Mouse (Mus musculus): ENCODE measurements around the gene Dapk3. TPM values are rescaled to one million over a fixed set of nuclear protein-coding genes. Genes with fewer than 3 reads are reported as not detected.

Dapk3 gene
- polyA plus RNA-seq, 1 experiment from 2014 or later, result 67.3 TPM

- Histone ChIP-seq H3K27ac (no peak overlapping the region), H3K27me3 (replicated peaks) (peaks cover 26% of the 10 kb centered on the region), H3K4me2 (no peak overlapping the region), H3K9me3 (no peaks in the 10 kb centered on the region), H3K4me3 (no peak overlapping the region), H3K9ac (no peak overlapping the region), H3K36me3 (replicated peaks) (no peaks in the 10 kb centered on the region), H3K4me1 (0 out of 2 replicates have a peak, but pooled peaks cover 3% of the 10 kb centered on the region)
- no peak for ATAC-seq (replicated peaks)
- 91% methylated on average over 16 of the region's 16 CpGs for WGBS
Observed at GRCm38 (mm10) chr10:81242021-81242420, 59.2 kb downstream of the Dapk3 start.

Other genes with a start within 250 kb of the Dapk3 start
- gene Gng7, start 168.1 kb upstream of the Dapk3 start, polyA plus RNA-seq (2015; fragmentation: Nextera tagmentation; extraction: Ambion mirVana), result 19.0 and 21.2 TPM in 2 replicates
- 77.5 and 79.2 TPM in 2 replicates for gene Diras1, start 157.3 kb upstream of the Dapk3 start, polyA plus RNA-seq (2015; fragmentation: Nextera tagmentation; extraction: Ambion mirVana)
- gene Slc39a3, start 145.6 kb upstream of the Dapk3 start, polyA plus RNA-seq (2015; fragmentation: Nextera tagmentation; extraction: Ambion mirVana), result 57.2 and 58.0 TPM in 2 replicates
- 353 and 376 TPM in 2 replicates for gene Sgta, start 122.8 kb upstream of the Dapk3 start, polyA plus RNA-seq (2015; fragmentation: Nextera tagmentation; extraction: Ambion mirVana)
- 48.8 and 52.2 TPM in 2 replicates for gene Thop1, start 113.0 kb upstream of the Dapk3 start, polyA plus RNA-seq (2015; fragmentation: Nextera tagmentation; extraction: Ambion mirVana)
- gene Creb3l3, start 84.1 kb upstream of the Dapk3 start, polyA plus RNA-seq (2015; fragmentation: Nextera tagmentation; extraction: Ambion mirVana), result 0.36 and 0.48 TPM in 2 replicates
- gene Map2k2, start 77.1 kb upstream of the Dapk3 start, polyA plus RNA-seq (2015; fragmentation: Nextera tagmentation; extraction: Ambion mirVana), result 258 and 270 TPM in 2 replicates
- gene Zbtb7a, start 47.8 kb upstream of the Dapk3 start, polyA plus RNA-seq (2015; fragmentation: Nextera tagmentation; extraction: Ambion mirVana), result 16.2 and 16.7 TPM in 2 replicates
- 59.2 and 66.3 TPM in 2 replicates for gene Pias4, start 15.1 kb upstream of the Dapk3 start, polyA plus RNA-seq (2015; fragmentation: Nextera tagmentation; extraction: Ambion mirVana)
- 588 and 606 TPM in 2 replicates for gene Eef2, start 6.4 kb upstream of the Dapk3 start, polyA plus RNA-seq (2015; fragmentation: Nextera tagmentation; extraction: Ambion mirVana)
- not detected in 2 replicates for gene 4930442H23Rik, start 844 bp downstream of the Dapk3 start, polyA plus RNA-seq (2015; fragmentation: Nextera tagmentation; extraction: Ambion mirVana)
- gene Nmrk2, start 19.0 kb downstream of the Dapk3 start, polyA plus RNA-seq (2015; fragmentation: Nextera tagmentation; extraction: Ambion mirVana), result 0.14 TPM in 1 of 2 replicates, not detected in the other
- gene Atcay, start 47.8 kb downstream of the Dapk3 start, polyA plus RNA-seq (2015; fragmentation: Nextera tagmentation; extraction: Ambion mirVana), result 95.3 and 96.7 TPM in 2 replicates
- gene Zfr2, start 50.1 kb downstream of the Dapk3 start, polyA plus RNA-seq (2015; fragmentation: Nextera tagmentation; extraction: Ambion mirVana), result 35.4 and 37.2 TPM in 2 replicates
- gene Matk, start 69.9 kb downstream of the Dapk3 start, polyA plus RNA-seq (2015; fragmentation: Nextera tagmentation; extraction: Ambion mirVana), result 37.2 and 40.1 TPM in 2 replicates
- gene Mrpl54, start 83.9 kb downstream of the Dapk3 start, polyA plus RNA-seq (2015; fragmentation: Nextera tagmentation; extraction: Ambion mirVana), result 124 and 126 TPM in 2 replicates
- 36.4 and 38.5 TPM in 2 replicates for gene Apba3, start 84.0 kb downstream of the Dapk3 start, polyA plus RNA-seq (2015; fragmentation: Nextera tagmentation; extraction: Ambion mirVana)
- 6.9 and 8.0 TPM in 2 replicates for gene Tjp3, start 108.6 kb downstream of the Dapk3 start, polyA plus RNA-seq (2015; fragmentation: Nextera tagmentation; extraction: Ambion mirVana)
- 154 and 159 TPM in 2 replicates for gene Pip5k1c, start 110.0 kb downstream of the Dapk3 start, polyA plus RNA-seq (2015; fragmentation: Nextera tagmentation; extraction: Ambion mirVana)
- 35.8 and 38.3 TPM in 2 replicates for gene Cactin, start 138.1 kb downstream of the Dapk3 start, polyA plus RNA-seq (2015; fragmentation: Nextera tagmentation; extraction: Ambion mirVana)
- gene Tbxa2r, start 145.7 kb downstream of the Dapk3 start, polyA plus RNA-seq (2015; fragmentation: Nextera tagmentation; extraction: Ambion mirVana), result 5.7 and 6.2 TPM in 2 replicates
- not detected in 2 replicates for gene Gipc3, start 160.3 kb downstream of the Dapk3 start, polyA plus RNA-seq (2015; fragmentation: Nextera tagmentation; extraction: Ambion mirVana)
- 26.6 and 29.9 TPM in 2 replicates for gene Hmg20b, start 167.5 kb downstream of the Dapk3 start, polyA plus RNA-seq (2015; fragmentation: Nextera tagmentation; extraction: Ambion mirVana)
- gene Mfsd12, start 174.5 kb downstream of the Dapk3 start, polyA plus RNA-seq (2015; fragmentation: Nextera tagmentation; extraction: Ambion mirVana), result 19.7 and 22.5 TPM in 2 replicates
- gene 4930404N11Rik, start 182.8 kb downstream of the Dapk3 start, polyA plus RNA-seq (2015; fragmentation: Nextera tagmentation; extraction: Ambion mirVana), result 1.1 TPM in 2 replicates
- gene Fzr1, start 195.5 kb downstream of the Dapk3 start, polyA plus RNA-seq (2015; fragmentation: Nextera tagmentation; extraction: Ambion mirVana), result 153 and 159 TPM in 2 replicates
- gene Dohh, start 201.4 kb downstream of the Dapk3 start, polyA plus RNA-seq (2015; fragmentation: Nextera tagmentation; extraction: Ambion mirVana), result 90.4 and 92.6 TPM in 2 replicates
- gene Gm48551, start 201.5 kb downstream of the Dapk3 start, polyA plus RNA-seq (2015; fragmentation: Nextera tagmentation; extraction: Ambion mirVana), result 8.4 and 9.3 TPM in 2 replicates
- gene Gm48552, start 206.0 kb downstream of the Dapk3 start, polyA plus RNA-seq (2015; fragmentation: Nextera tagmentation; extraction: Ambion mirVana), result 2.7 and 3.3 TPM in 2 replicates
- gene Smim24, start 210.0 kb downstream of the Dapk3 start, polyA plus RNA-seq (2015; fragmentation: Nextera tagmentation; extraction: Ambion mirVana), result 1.4 and 1.6 TPM in 2 replicates

Data from midbrain, embryonic 15.5 days (tissue).